In genomic region chr7:125580625-125581316, GRCm38 (mm10) we compare ENCODE assay signal across 8 mouse cellular contexts. TPM values are rescaled to one million over a fixed set of nuclear protein-coding genes. Genes with fewer than 3 reads are reported as not detected.
A peak's percentile ranks its signal among the peaks of the same experiment; 100 is the strongest.
DNase-seq lines count a peak whose midpoint lies in the region; ATAC-seq and TF ChIP-seq lines count a peak whose summit lies in the region.

No protein-coding gene starts in this region.

- no peaks in the 10 kb centered on the region for H3K9me3 ChIP-seq in heart, embryonic 15.5 days (replicated peaks)
- H3K9me3 ChIP-seq in liver, postnatal 0 days (ENCODE audit: low read length), result no peaks in the 10 kb centered on the region

- TF ChIP-seq CTCF in left cerebral cortex, adult 2 months (IDR thresholded peaks at IDR 0.05), result no peak
- TF ChIP-seq CTCF in liver, postnatal 0 days (IDR thresholded peaks at IDR 0.05; ENCODE audit: low read depth), result no peak

- peak overlapping the region; percentile 78 for H3K4me2 ChIP-seq in heart, embryonic 15.5 days
- peak overlapping the region; percentile 75 for H3K4me2 ChIP-seq in liver, postnatal 0 days (ENCODE audit: low read depth, low read length)

- H3K4me3 ChIP-seq in left cerebral cortex, adult 2 months, result peak overlapping the region; percentile 58
- H3K4me3 ChIP-seq in heart, embryonic 15.5 days, result peak overlapping the region; percentile 42
- peak overlapping the region; percentile 35 for H3K4me3 ChIP-seq in liver, postnatal 0 days (ENCODE audit: low read depth, low read length)

- ATAC-seq in heart, embryonic 15.5 days (replicated peaks; ENCODE audit: insufficient number of reproducible peaks, insufficient read depth, low FRiP score, low read depth), result no peak
- no peak for ATAC-seq in liver, postnatal 0 days

- peaks cover 2% of the 10 kb centered on the region; the same call in 1 of the 2 replicates for H3K27me3 ChIP-seq in heart, embryonic 15.5 days
- H3K27me3 ChIP-seq in liver, postnatal 0 days (ENCODE audit: insufficient read depth, low read length), result no peaks in the 10 kb centered on the region

- WGBS in heart, embryonic 15.5 days, result 14% methylated on average over 16 of the region's 16 CpGs
- WGBS in liver, postnatal 0 days (ENCODE audit: insufficient replicate concordance), result 12% methylated on average over 16 of the region's 16 CpGs

- peak overlapping the region; percentile 50; the same call in 1 of the 2 replicates for H3K9ac ChIP-seq in heart, embryonic 15.5 days
- H3K9ac ChIP-seq in liver, postnatal 0 days (replicated peaks), result 0 out of 2 replicates have a peak overlapping the region, but pooled peaks have one; percentile 27

- peaks cover 30% of the 10 kb centered on the region for H3K4me1 ChIP-seq in heart, embryonic 15.5 days (replicated peaks)
- H3K4me1 ChIP-seq in liver, postnatal 0 days (ENCODE audit: insufficient read depth), result peaks cover 42% of the 10 kb centered on the region

- no peak for DNase-seq in left cerebral cortex, adult 2 months (ENCODE audit: extremely low spot score in 1 of 2, low spot score in 2 of 2)
- no peak for DNase-seq in left cerebral cortex, postnatal 10 days (ENCODE audit: extremely low spot score in 1 of 2, low spot score in 2 of 2)
- peak; percentile 87 for DNase-seq in T-cell, adult 2 months (ENCODE audit: low spot score)
- DNase-seq in liver, postnatal 0 days, result no peak
- no peak for DNase-seq in left cerebral cortex, postnatal 4 days
- DNase-seq in right cerebral cortex, postnatal 36 days (ENCODE audit: low spot score in 2 of 2), result no peak
- no peak for DNase-seq in adrenal gland, postnatal 14 days

- H3K36me3 ChIP-seq in heart, embryonic 15.5 days, result no peaks in the 10 kb centered on the region
- peaks cover 15% of the 10 kb centered on the region for H3K36me3 ChIP-seq in liver, postnatal 0 days (replicated peaks; ENCODE audit: insufficient read depth, low read length)

- TF ChIP-seq EP300 in liver, postnatal 0 days (IDR thresholded peaks at IDR 0.05; ENCODE audit: low read depth), result no peak

- no peak overlapping the region; the same call in 1 of the 2 replicates for H3K27ac ChIP-seq in left cerebral cortex, adult 2 months
- H3K27ac ChIP-seq in heart, embryonic 15.5 days, result no peak overlapping the region
- H3K27ac ChIP-seq in liver, postnatal 0 days (ENCODE audit: low read depth), result no peak overlapping the region

- intact Hi-C loops in left cerebral cortex, adult 2 months (cut with DNase I), result loop anchor here (1.0 to 5.0 kb wide), 2 partner anchors 57 to 108 kb away; no protein-coding TSS in a partner anchor
- intact Hi-C loops in left cerebral cortex, postnatal 10 days (cut with DNase I), result loop anchor here (1.0 to 5.0 kb wide), 2 partner anchors 93 to 108 kb away; no protein-coding TSS in a partner anchor
- intact Hi-C loops in left cerebral cortex, postnatal 4 days (cut with DNase I), result loop anchor here (1.0 kb wide), 1 partner anchor 108 kb away; no protein-coding TSS in a partner anchor

RNA-seq across cellular contexts. Expression of gene Il21r, which starts 22.5 kb away (rescaled TPM):
- total RNA-seq in left cerebral cortex, adult 2 months (2021), result 1 to 10 TPM; 1.2 to 1.4 TPM
- 1 to 10 TPM in 1 of 2 experiments, under 1 TPM in 1; 0.90 to 1.0 TPM for total RNA-seq in left cerebral cortex, postnatal 10 days (2021)
- polyA plus RNA-seq in heart, embryonic 15.5 days (2015; fragmentation: Nextera tagmentation; extraction: Ambion mirVana), result 0.20 and 1.1 TPM in 2 replicates
- polyA plus RNA-seq in liver, postnatal 0 days (2015; fragmentation: Nextera tagmentation; extraction: Ambion mirVana), result 0.70 TPM in 2 replicates
- under 1 TPM; 0.54 to 0.66 TPM for total RNA-seq in left cerebral cortex, postnatal 4 days (2021)
- total RNA-seq in adrenal gland, postnatal 14 days (2021), result 0.63 and 8.8 TPM in 2 replicates

RNA-seq across cellular contexts. Expression of gene Il4ra, which starts 28.9 kb away (rescaled TPM):
- 1 to 10 TPM; 7.3 to 9.6 TPM for total RNA-seq in left cerebral cortex, adult 2 months (2021)
- total RNA-seq in left cerebral cortex, postnatal 10 days (2021), result 1 to 10 TPM; 5.9 TPM
- 4.5 and 8.4 TPM in 2 replicates for polyA plus RNA-seq in heart, embryonic 15.5 days (2015; fragmentation: Nextera tagmentation; extraction: Ambion mirVana)
- 8.7 and 9.5 TPM in 2 replicates for polyA plus RNA-seq in liver, postnatal 0 days (2015; fragmentation: Nextera tagmentation; extraction: Ambion mirVana)
- total RNA-seq in left cerebral cortex, postnatal 4 days (2021), result 1 to 10 TPM; 5.0 to 6.3 TPM
- 51.5 and 62.0 TPM in 2 replicates for total RNA-seq in adrenal gland, postnatal 14 days (2021)
